Mouse (Mus musculus) liver, embryonic 11.5 days (tissue): Measurements from ENCODE around the gene Tbc1d8. TPM values are rescaled to one million over a fixed set of nuclear protein-coding genes. Genes with fewer than 3 reads are reported as not detected.

Experiments
- ATAC-seq: fragments of 200-750 bp; cut with Nextera tagmentation; replicated peaks from 2 replicates; pipeline ENCODE4 v1.8.0; 2017; ENCODE audit warnings: moderate number of reproducible peaks, mild to moderate bottlenecking, moderate TSS enrichment, moderate library complexity; ENCODE audit not compliant: low FRiP score
- DNase-seq: peaks from one replicate; pipeline ENCODE4 v3.0.0-alpha.2; 2017; ENCODE audit warnings: low spot score
- H3K27ac ChIP-seq: fragments of 300-500 bp; sonication (generic); 2 replicates; pipeline ENCODE4 v1.5.1; 2014; ENCODE audit warnings: mild to moderate bottlenecking, low read depth, low read length, control low read depth
- H3K27me3 ChIP-seq: fragments of 300-500 bp; sonication (generic); replicated peaks from 2 replicates; pipeline ENCODE4 v1.6.1; 2014; ENCODE audit warnings: low read length, mixed read lengths; ENCODE audit not compliant: control insufficient read depth, insufficient read depth
- H3K36me3 ChIP-seq: fragments of 300-500 bp; sonication (generic); 2 replicates; pipeline ENCODE4 v1.6.1; 2014; ENCODE audit warnings: mild to moderate bottlenecking, low read length, moderate library complexity, mixed read lengths; ENCODE audit not compliant: control insufficient read depth, insufficient read depth
- H3K4me1 ChIP-seq: fragments of 300-500 bp; sonication (generic); replicated peaks from 2 replicates; pipeline ENCODE4 v1.6.1; 2014; ENCODE audit warnings: low read length, mixed read lengths; ENCODE audit not compliant: control insufficient read depth, insufficient read depth
- H3K4me2 ChIP-seq: fragments of 300-500 bp; sonication (generic); 2 replicates; pipeline ENCODE4 v1.6.1; 2014; ENCODE audit warnings: mild to moderate bottlenecking, control low read depth, moderate library complexity
- H3K4me3 ChIP-seq: fragments of 300-500 bp; sonication (generic); 2 replicates; pipeline ENCODE4 v1.5.1; 2014; ENCODE audit warnings: low read depth, low read length, control low read depth
- H3K9ac ChIP-seq: fragments of 300-500 bp; sonication (generic); 2 replicates; pipeline ENCODE4 v1.6.1; 2014; ENCODE audit warnings: low read depth, low read length, control low read depth
- H3K9me3 ChIP-seq: fragments of 300-500 bp; sonication (generic); 2 replicates; pipeline ENCODE4 v1.6.1; 2016; ENCODE audit warnings: low read length, inconsistent platforms, mixed read lengths; ENCODE audit not compliant: control insufficient read depth
- WGBS: fragments of 180-500 bp; shearing (Covaris S2); extraction: QIAGEN DNeasy Blood & Tissue Kit; methylation state at CpG from one replicate; pipeline ENCODE4 v1.1.7; 2014; 5-methylcytosine and 5-hydroxymethylcytosine counted together
- polyA plus RNA-seq: library from polyadenylated mRNA; unstranded; fragments of >200 nt; fragmentation: Nextera tagmentation; extraction: Ambion mirVana; gene quantifications from 2 replicates; pipeline ENCODE4 v1.2.1, GENCODE M21; 2014

The Tbc1d8 gene
- polyA plus RNA-seq, 1 experiment from 2014 or later = 9.3 TPM

- peak within 1 kb of the TSS; percentile 96 for H3K27ac ChIP-seq
- H3K4me2 ChIP-seq = peak within 1 kb of the TSS; percentile 97
- H3K9ac ChIP-seq = peak within 1 kb of the TSS; percentile 99
- peaks cover 29% of the 10 kb centered on the region for H3K36me3 ChIP-seq
- no peaks in the 10 kb centered on the region for H3K27me3 ChIP-seq
- no peaks in the 10 kb centered on the region for H3K9me3 ChIP-seq
- peaks cover 13% of the 10 kb centered on the region; the same call in 1 of the 2 replicates for H3K4me1 ChIP-seq
- peak; percentile 97 for ATAC-seq
- under 1% methylated on average over 61 of the region's 62 CpGs for WGBS
- peak within 1 kb of the TSS; percentile 99 for H3K4me3 ChIP-seq
- DNase-seq = peak; percentile 99
These were observed 110.8 kb downstream of the Tbc1d8 start, which contains the start of gene Rpl31 for GRCm38 (mm10) chr1:39367601-39368266. Rpl31 (plus strand) TSS chr1:39367842.

DNA sequence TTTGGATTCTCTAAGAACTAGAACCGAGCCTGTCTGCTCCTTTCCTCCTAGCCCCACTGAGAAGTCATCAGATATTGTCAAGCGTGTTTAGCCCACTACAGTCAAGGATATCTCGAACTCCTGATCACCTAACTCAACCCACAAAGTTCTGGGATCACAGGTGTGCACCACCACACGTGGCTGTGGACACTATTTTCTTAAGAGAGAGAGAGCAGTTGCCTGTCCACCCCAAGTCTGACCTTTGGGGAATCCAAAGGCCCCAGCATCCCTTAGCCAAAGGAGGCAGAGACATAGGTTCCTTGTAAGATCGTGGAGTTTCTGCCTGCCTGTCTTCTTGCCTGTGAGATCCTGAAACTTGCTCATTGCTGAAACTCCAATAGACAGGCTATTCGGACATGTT, 111.5 kb downstream of the Tbc1d8 start:
- WGBS = 30% methylated on average over 6 of the region's 6 CpGs
- ATAC-seq (no peak), DNase-seq (no peak)
- Histone ChIP-seq H3K4me2 (peak overlapping the region; percentile 69), H3K9ac (peak overlapping the region; percentile 27), H3K4me3 (peak overlapping the region; percentile 99), H3K4me1 (peaks cover 19% of the 10 kb centered on the region), H3K27ac (no peak overlapping the region), H3K27me3 (no peaks in the 10 kb centered on the region), H3K9me3 (no peaks in the 10 kb centered on the region), H3K36me3 (peaks cover 22% of the 10 kb centered on the region)

- H3K9ac ChIP-seq = no peak overlapping the region
- ATAC-seq (no peak), DNase-seq (no peak)
- 74% methylated on average over 1 of the region's 1 CpGs for WGBS
- no peak overlapping the region for H3K4me2 ChIP-seq
- H3K4me3 ChIP-seq = no peak overlapping the region
- peaks cover 8% of the 10 kb centered on the region for H3K36me3 ChIP-seq
- no peaks in the 10 kb centered on the region for H3K9me3 ChIP-seq
- no peaks in the 10 kb centered on the region for H3K27me3 ChIP-seq
- H3K4me1 ChIP-seq = peaks cover 23% of the 10 kb centered on the region
- H3K27ac ChIP-seq = no peak overlapping the region
These were observed 113.0 kb downstream of the Tbc1d8 start for GRCm38 (mm10) chr1:39365562-39365961.

- Histone ChIP-seq H3K36me3 (no peaks in the 10 kb centered on the region), H3K4me1 (peaks cover 13% of the 10 kb centered on the region), H3K27me3 (no peaks in the 10 kb centered on the region), H3K4me3 (no peak overlapping the region), H3K9ac (no peak overlapping the region), H3K27ac (no peak overlapping the region), H3K9me3 (no peaks in the 10 kb centered on the region), H3K4me2 (peak overlapping the region; percentile 45)
- 45% methylated on average over 7 of the region's 7 CpGs for WGBS
- no peak for DNase-seq
- peak; percentile 82 for ATAC-seq
These were observed 116.1 kb downstream of the Tbc1d8 start for GRCm38 (mm10) chr1:39362515-39362893.

DNA sequence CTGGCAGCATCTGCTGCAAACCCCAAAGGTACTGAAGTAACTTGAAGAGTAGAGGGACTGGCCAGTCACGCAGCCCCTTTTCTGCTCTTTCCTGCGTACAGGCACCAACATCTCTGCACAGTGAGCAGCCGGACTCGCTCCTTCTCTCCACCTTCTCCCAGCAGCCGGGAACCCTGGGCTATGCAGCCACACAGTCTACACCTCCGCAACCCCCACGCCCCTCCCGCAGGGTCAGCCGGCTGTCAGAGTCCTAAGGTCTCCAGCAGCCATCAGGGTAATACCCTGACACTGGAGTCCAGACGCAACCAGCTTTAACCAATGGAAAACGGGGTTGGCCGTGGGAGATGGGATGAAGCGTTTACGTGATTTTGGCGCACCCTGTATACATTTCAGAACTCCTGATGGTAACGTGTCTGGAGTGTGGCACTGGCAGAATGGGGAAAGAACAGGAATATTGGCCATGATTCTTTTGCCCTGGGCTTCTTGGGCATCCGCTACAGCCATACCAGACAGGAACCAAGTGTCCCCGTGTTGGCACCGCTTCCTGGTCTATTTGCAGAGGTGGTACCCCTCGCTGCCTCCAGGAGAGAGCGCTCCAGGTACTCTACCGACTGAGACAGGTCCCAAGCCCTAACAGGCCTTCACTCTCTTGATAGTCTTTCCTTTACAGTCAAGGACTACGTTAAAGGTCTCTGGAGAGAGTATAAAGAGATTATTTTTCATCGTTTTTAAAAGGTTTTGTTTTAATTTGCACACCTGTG, 116.6 kb downstream of the Tbc1d8 start:
- Histone ChIP-seq H3K4me2 (peak overlapping the region; percentile 45), H3K27me3 (no peaks in the 10 kb centered on the region), H3K9ac (no peak overlapping the region), H3K36me3 (no peaks in the 10 kb centered on the region), H3K27ac (no peak overlapping the region), H3K9me3 (no peaks in the 10 kb centered on the region), H3K4me3 (no peak overlapping the region), H3K4me1 (peaks cover 13% of the 10 kb centered on the region)
- ATAC-seq (peak; percentile 74), DNase-seq (no peak)
- WGBS = 38% methylated on average over 24 of the region's 24 CpGs

- Histone ChIP-seq H3K4me1 (no peaks in the 10 kb centered on the region), H3K4me2 (no peak overlapping the region)
These were observed 129.1 kb downstream of the Tbc1d8 start for GRCm38 (mm10) chr1:39349427-39349826.

DNA sequence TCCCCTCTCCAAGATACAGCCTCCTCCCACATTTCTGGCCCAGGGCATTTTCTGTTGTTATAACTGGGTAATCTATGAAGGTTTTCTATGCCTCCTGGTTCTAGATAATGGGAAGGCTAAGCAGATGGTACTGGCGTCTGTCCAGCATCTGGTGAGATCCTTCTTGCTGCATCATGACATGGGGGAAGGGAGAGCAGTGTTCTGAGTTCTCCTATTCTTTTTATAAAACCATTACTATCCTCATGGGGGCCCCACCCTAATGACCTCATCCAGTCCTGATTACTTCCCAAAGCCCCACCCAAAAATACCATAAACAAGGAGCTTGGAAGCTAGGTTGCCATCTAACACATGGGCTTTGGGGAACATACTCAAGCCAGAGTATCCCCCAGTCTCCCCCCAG, 129.6 kb downstream of the Tbc1d8 start:
- no peak overlapping the region for H3K4me3 ChIP-seq
- WGBS = 59% methylated on average over 1 of the region's 1 CpGs

More at GRCm38 (mm10) chr1:39349427-39349826, 129.1 kb downstream of the Tbc1d8 start:
- Histone ChIP-seq H3K27me3 (no peaks in the 10 kb centered on the region), H3K4me3 (no peak overlapping the region), H3K36me3 (no peaks in the 10 kb centered on the region), H3K9me3 (no peaks in the 10 kb centered on the region), H3K9ac (no peak overlapping the region), H3K27ac (no peak overlapping the region)
- DNase-seq (no peak), ATAC-seq (no peak)
- 76% methylated on average over 7 of the region's 7 CpGs for WGBS

GRCm38 (mm10) chr1:39344981-39345600, 133.5 kb downstream of the Tbc1d8 start:
- ATAC-seq (no peak), DNase-seq (no peak)
- H3K9me3 ChIP-seq = no peaks in the 10 kb centered on the region
- no peaks in the 10 kb centered on the region for H3K4me1 ChIP-seq
- no peak overlapping the region for H3K4me2 ChIP-seq
- no peaks in the 10 kb centered on the region for H3K27me3 ChIP-seq
- no peak overlapping the region for H3K27ac ChIP-seq
- no peak overlapping the region for H3K4me3 ChIP-seq
- H3K9ac ChIP-seq = no peak overlapping the region
- no peaks in the 10 kb centered on the region for H3K36me3 ChIP-seq
- 50% methylated on average over 21 of the region's 21 CpGs for WGBS

More for the DNA sequence above, 129.6 kb downstream of the Tbc1d8 start:
- Histone ChIP-seq H3K27ac (no peak overlapping the region), H3K36me3 (no peaks in the 10 kb centered on the region), H3K27me3 (no peaks in the 10 kb centered on the region), H3K4me1 (no peaks in the 10 kb centered on the region), H3K9me3 (no peaks in the 10 kb centered on the region), H3K9ac (no peak overlapping the region), H3K4me2 (no peak overlapping the region)
- DNase-seq = no peak
- no peak for ATAC-seq
